Mouse (Mus musculus) limb, embryonic 15.5 days (tissue): Measurements from ENCODE around the gene Tpst1. TPM values are rescaled to one million over a fixed set of nuclear protein-coding genes. Genes with fewer than 3 reads are reported as not detected.

Experiments used
- ATAC-seq: fragments of 200-750 bp; cut with Nextera tagmentation; 2 replicates; pipeline ENCODE4 v1.8.0; 2017; ENCODE audit warnings: low read depth, moderate TSS enrichment; ENCODE audit not compliant: insufficient number of reproducible peaks, low FRiP score, low TSS enrichment
- H3K27ac ChIP-seq: fragments of 300-500 bp; sonication (generic); 2 replicates; pipeline ENCODE4 v1.5.1; 2015; ENCODE audit warnings: moderate library complexity, mild to moderate bottlenecking, inconsistent platforms
- H3K27me3 ChIP-seq: fragments of 300-500 bp; sonication (generic); 2 replicates; pipeline ENCODE4 v1.6.1; 2015; ENCODE audit warnings: inconsistent platforms
- H3K36me3 ChIP-seq: fragments of 300-500 bp; sonication (generic); 2 replicates; pipeline ENCODE4 v1.6.1; 2015; ENCODE audit warnings: inconsistent platforms
- H3K4me1 ChIP-seq: fragments of 300-500 bp; sonication (generic); 2 replicates; pipeline ENCODE4 v1.6.1; 2015; ENCODE audit warnings: inconsistent platforms
- H3K4me2 ChIP-seq: fragments of 300-500 bp; sonication (generic); 2 replicates; pipeline ENCODE4 v1.6.1; 2015; ENCODE audit warnings: mild to moderate bottlenecking, inconsistent platforms
- H3K4me3 ChIP-seq: fragments of 300-500 bp; sonication (generic); 2 replicates; pipeline ENCODE4 v1.5.1; 2015; ENCODE audit warnings: mild to moderate bottlenecking, inconsistent platforms
- H3K9ac ChIP-seq: fragments of 300-500 bp; sonication (generic); 2 replicates; pipeline ENCODE4 v1.6.1; 2015; ENCODE audit warnings: inconsistent platforms
- H3K9me3 ChIP-seq: fragments of 300-500 bp; sonication (generic); 2 replicates; pipeline ENCODE4 v1.6.1; 2016; ENCODE audit warnings: inconsistent platforms
- WGBS: fragments of 180-500 bp; shearing (Covaris S2); methylation state at CpG from one replicate; pipeline ENCODE4 v1.1.7; 2015; 5-methylcytosine and 5-hydroxymethylcytosine counted together
- polyA plus RNA-seq: library from polyadenylated mRNA; unstranded; fragments of >200 nt; fragmentation: Nextera tagmentation; extraction: Ambion mirVana; gene quantifications from 2 replicates; pipeline ENCODE4 v1.2.1, GENCODE M21; 2015

The Tpst1 gene
- polyA plus RNA-seq, 1 experiment from 2014 or later: 123 TPM

DNA sequence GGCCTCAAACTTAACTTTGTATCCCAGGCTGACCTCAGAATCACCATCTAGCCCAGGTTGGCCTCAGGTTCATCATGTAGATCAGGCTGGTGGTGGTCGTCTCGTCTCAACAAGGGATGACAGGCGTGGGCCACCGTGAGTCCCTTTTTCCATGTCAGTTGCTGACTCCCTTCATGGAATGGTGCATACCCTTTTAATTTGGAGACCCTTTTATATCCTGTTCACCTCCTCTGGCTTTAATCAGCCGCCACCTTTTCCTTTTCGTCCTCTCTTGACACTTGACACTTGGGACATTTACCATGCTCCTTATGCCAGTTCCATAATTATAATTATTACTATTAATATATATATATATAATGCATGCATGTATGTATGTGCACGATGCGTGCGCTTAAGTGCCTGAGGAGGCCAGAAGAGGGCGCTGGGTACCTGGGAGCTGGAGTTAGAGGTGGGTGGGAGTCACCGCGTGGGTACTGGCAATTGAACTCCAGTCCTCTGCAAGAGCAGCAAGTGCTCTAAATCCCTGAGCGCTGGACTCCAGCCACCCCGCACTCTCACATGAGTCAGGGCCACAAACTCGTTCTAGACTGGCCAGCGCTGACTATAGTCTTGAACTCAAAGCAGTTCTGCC lies 7.0 kb downstream of the Tpst1 start:
- Histone ChIP-seq H3K9ac (peak overlapping the region; percentile 71), H3K27me3 (no peaks in the 10 kb centered on the region), H3K27ac (no peak overlapping the region), H3K4me2 (peak overlapping the region; percentile 68), H3K9me3 (no peaks in the 10 kb centered on the region), H3K4me3 (peak overlapping the region; percentile 66), H3K4me1 (peaks cover 44% of the 10 kb centered on the region), H3K36me3 (peaks cover 7% of the 10 kb centered on the region; the same call in 1 of the 2 replicates)
- no peak for ATAC-seq
- WGBS: 66% methylated on average over 16 of the region's 16 CpGs

DNA sequence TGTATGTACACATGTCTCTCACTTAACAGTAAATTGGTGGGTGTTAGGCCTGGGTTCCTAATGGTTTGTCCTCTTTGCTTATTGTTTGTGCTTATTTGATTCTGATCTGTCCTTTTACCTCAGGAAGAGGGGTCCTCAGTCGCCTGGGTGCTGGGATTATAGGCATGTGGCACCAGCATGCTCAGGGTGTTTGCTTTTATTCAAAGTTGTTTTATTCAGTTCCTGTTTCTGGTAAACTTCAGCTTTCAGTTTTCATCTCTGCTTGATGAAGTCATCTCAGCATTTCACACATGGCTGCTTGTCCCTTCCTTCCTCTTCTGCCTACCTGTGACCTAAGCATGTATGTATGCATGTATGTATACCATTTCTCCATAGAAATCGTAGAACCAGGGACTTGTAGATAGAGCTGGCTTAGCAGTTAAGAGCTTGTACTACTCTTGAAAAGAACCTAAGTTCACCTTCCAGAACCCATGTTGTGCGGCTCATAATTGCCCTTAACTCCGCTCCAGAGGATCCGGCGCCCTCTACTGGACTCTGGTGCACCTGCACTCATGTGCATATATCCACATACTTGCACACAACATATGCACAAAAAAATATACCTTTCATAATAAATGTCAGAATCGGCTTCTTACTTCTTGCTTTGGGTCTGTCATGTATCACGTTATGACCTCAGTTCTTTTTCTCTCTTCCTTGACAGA lies 8.2 kb downstream of the Tpst1 start:
- Histone ChIP-seq H3K27me3 (no peaks in the 10 kb centered on the region), H3K4me2 (no peak overlapping the region), H3K4me3 (no peak overlapping the region), H3K4me1 (peaks cover 43% of the 10 kb centered on the region), H3K36me3 (peaks cover 7% of the 10 kb centered on the region; the same call in 1 of the 2 replicates), H3K9me3 (no peaks in the 10 kb centered on the region), H3K27ac (no peak overlapping the region), H3K9ac (no peak overlapping the region)
- no peak for ATAC-seq
- 97% methylated on average over 8 of the region's 8 CpGs for WGBS

DNA sequence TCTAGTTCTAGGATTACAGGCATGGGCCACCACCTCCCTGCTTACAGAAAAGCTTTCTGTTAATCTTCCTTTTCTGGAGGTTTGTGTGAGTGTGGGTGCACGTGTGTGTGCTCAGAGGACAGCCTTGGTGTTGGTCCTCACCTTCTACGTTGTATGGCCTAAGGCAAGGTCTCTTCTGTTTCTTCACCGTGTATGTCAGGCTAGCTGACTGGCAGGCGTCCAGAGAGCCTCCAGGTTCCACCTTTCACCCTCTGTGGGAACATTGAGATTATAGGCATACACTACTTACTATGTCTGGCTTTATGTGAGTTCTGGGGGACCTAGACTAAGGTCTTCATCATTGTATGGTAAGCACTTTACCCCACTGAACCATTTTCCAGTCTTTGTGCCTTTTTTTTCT lies 9.3 kb downstream of the Tpst1 start:
- Histone ChIP-seq H3K27me3 (no peaks in the 10 kb centered on the region), H3K36me3 (peaks cover 10% of the 10 kb centered on the region), H3K4me2 (no peak overlapping the region), H3K27ac (no peak overlapping the region), H3K9ac (no peak overlapping the region), H3K4me1 (peaks cover 37% of the 10 kb centered on the region), H3K4me3 (no peak overlapping the region), H3K9me3 (no peaks in the 10 kb centered on the region)
- WGBS: 76% methylated on average over 4 of the region's 4 CpGs
- ATAC-seq: no peak

DNA sequence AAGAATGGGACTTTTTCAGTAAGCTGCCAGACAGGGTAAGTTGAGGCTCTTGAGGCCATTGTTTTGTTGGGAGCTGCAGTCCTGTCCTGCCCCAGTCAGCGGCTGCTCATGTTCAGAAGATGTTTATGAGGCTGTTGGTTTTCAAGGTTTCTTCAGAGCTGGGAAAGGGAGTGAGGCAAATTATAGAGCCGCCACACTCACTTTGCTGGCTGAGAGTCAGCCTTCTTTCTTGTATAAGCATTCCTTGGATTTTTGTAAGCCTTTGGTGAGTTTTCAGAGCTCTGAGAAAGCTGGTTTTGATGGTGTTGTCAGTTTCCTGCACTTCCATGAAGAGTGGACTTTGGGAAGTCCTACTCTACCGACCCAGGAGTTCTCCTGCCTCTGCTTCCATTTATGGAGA lies 11.1 kb downstream of the Tpst1 start:
- WGBS: 59% methylated on average over 3 of the region's 3 CpGs
- no peak overlapping the region for H3K4me3 ChIP-seq

DNA sequence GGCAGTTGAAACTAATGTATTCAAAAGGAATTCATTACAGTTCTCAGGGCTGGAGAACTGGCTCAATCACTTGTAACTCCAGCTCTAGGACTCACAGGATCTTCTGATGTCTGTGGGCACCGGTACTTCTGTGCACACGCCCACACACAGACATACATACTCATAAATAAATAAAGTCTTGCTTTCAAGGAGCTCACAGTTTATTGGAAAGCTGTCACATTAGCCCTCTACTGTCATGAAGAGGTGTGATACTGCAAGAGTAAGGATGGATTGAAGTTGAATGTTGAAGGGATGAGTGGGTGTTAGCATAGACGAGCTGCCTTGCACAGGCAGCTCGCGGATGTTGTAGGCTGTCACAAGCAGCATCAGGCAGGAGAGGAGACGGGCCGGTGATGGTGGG lies 14.9 kb downstream of the Tpst1 start:
- Histone ChIP-seq H3K27ac (no peak overlapping the region), H3K4me2 (no peak overlapping the region), H3K4me1 (peaks cover 21% of the 10 kb centered on the region; the same call in 1 of the 2 replicates), H3K27me3 (no peaks in the 10 kb centered on the region), H3K4me3 (no peak overlapping the region), H3K36me3 (peaks cover 23% of the 10 kb centered on the region), H3K9me3 (no peaks in the 10 kb centered on the region), H3K9ac (no peak overlapping the region)
- no peak for ATAC-seq
- WGBS: 86% methylated on average over 7 of the region's 7 CpGs

More for the DNA sequence above, 11.1 kb downstream of the Tpst1 start:
- Histone ChIP-seq H3K4me2 (no peak overlapping the region), H3K27ac (peak overlapping the region; percentile 61), H3K9me3 (no peaks in the 10 kb centered on the region), H3K27me3 (no peaks in the 10 kb centered on the region), H3K9ac (no peak overlapping the region), H3K36me3 (peaks cover 13% of the 10 kb centered on the region), H3K4me1 (peaks cover 33% of the 10 kb centered on the region)
- no peak for ATAC-seq

DNA sequence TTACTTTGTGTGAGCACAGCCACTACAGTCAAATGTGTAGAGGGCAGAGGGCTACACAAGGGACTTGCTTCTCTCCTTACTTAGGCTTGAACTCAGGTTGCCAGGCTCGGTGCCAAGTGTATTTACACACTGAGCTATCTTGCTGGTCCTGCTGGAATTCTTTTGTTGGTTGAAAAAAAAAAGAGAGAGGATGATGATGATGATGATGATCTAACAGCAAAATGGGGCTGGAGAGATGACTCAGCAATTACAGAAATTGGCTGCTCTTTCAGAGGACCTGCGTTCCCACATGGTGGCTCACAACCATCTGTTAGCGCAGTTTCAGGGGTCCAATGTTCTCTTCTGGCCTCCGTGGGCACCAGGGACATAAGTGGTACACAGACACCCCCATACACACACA lies 15.5 kb downstream of the Tpst1 start:
- Histone ChIP-seq H3K4me3 (no peak overlapping the region), H3K36me3 (peaks cover 23% of the 10 kb centered on the region), H3K4me2 (no peak overlapping the region), H3K4me1 (peaks cover 16% of the 10 kb centered on the region; the same call in 1 of the 2 replicates), H3K9ac (no peak overlapping the region), H3K27ac (no peak overlapping the region), H3K27me3 (no peaks in the 10 kb centered on the region), H3K9me3 (no peaks in the 10 kb centered on the region)
- ATAC-seq: no peak
- 91% methylated on average over 4 of the region's 4 CpGs for whole genome bisulfite sequencing

DNA sequence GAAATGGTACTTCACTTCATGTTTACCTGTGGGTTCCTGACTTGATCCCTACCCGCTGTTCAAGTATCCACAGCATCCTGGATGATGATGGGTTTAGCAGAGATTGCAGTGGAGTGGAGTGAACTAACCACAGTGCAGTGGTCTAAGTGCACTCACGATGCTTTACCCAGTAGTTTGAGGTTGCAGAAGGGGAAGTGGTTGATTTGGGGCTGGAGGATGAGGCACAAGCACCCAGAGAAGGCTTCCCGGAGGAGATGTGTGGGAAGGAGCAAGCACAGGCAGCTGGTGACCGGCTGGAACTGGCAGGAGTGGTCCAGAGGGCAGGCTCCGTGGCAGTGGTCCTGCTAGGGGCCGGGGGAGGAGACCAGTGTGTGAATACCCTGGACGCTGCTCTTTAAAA lies 16.1 kb downstream of the Tpst1 start:
- no peak overlapping the region for H3K27ac ChIP-seq
- ATAC-seq: no peak
- H3K9ac ChIP-seq: no peak overlapping the region
- H3K4me2 ChIP-seq: no peak overlapping the region
- H3K27me3 ChIP-seq: no peaks in the 10 kb centered on the region
- H3K4me1 ChIP-seq: peaks cover 11% of the 10 kb centered on the region; the same call in 1 of the 2 replicates
- H3K36me3 ChIP-seq: peaks cover 23% of the 10 kb centered on the region
- WGBS: 62% methylated on average over 7 of the region's 7 CpGs
- no peak overlapping the region for H3K4me3 ChIP-seq
- H3K9me3 ChIP-seq: no peaks in the 10 kb centered on the region

DNA sequence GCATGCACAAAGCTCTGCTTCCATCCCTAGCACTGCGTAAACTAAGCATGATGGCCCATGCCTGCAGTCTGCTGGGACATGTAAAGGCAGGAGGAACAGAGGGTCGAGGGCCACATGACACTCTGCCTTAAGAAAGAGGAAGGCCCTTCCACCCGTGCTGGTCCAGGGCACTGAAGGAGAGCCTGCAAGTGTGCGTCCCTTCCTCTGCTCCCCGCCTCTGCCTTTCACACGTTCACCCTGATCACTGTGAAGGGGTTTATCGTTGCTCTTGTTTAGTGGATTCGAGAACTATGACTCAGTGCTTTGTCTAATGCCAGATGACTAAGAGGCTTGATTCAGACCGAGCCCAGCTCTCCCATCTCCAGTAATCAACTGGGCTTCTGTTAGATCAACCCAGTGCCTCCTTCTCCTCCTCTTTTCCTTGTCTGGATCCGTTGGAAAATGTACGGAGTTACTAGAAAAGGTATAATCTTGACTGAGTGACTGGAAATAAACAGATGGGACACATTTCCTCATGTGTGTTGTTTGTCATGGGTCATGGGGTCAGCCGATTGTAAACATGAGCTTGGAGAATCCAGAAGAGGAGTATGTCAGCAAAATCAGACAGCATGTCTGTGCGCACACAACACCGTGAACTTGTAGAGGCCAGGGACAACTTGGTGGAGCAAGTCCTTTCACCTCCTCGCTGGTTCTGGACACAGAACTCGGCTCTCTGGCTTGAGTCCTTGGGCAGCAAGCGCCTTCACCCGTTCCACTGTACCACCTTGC lies 16.7 kb downstream of the Tpst1 start:
- Histone ChIP-seq H3K9ac (no peak overlapping the region), H3K4me2 (no peak overlapping the region), H3K9me3 (no peaks in the 10 kb centered on the region), H3K36me3 (peaks cover 23% of the 10 kb centered on the region), H3K4me1 (0 out of 2 replicates have a peak, but pooled peaks cover 5% of the 10 kb centered on the region), H3K4me3 (no peak overlapping the region), H3K27me3 (no peaks in the 10 kb centered on the region), H3K27ac (no peak overlapping the region)
- ATAC-seq: no peak
- 85% methylated on average over 18 of the region's 18 CpGs for WGBS

DNA sequence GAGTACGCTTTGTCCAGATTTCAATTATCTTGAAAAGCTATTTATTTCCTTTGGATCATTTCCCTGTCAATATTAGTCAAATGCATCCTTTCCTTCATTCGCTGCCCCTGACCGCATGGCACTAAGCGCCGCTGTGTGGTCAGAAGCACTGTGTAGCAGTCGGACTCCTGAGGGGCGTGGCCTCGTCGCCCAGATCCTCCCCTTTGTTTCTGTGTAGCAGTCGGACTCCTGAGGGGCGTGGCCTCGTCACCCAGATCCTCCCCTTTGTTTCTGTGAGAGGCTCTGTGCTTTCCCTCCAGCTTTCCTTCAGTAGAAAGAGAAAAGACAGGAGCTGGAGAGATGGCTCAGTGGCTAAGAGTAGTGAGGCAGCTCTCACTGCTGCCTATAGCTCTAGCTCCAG lies 23.6 kb downstream of the Tpst1 start:
- no peak overlapping the region for H3K27ac ChIP-seq
- no peaks in the 10 kb centered on the region for H3K9me3 ChIP-seq
- WGBS: 69% methylated on average over 12 of the region's 12 CpGs
- no peak overlapping the region for H3K9ac ChIP-seq
- H3K4me3 ChIP-seq: no peak overlapping the region
- peaks cover 5% of the 10 kb centered on the region; the same call in 1 of the 2 replicates for H3K4me1 ChIP-seq
- no peak for ATAC-seq
- no peaks in the 10 kb centered on the region for H3K27me3 ChIP-seq
- H3K4me2 ChIP-seq: no peak overlapping the region
- peaks cover 9% of the 10 kb centered on the region for H3K36me3 ChIP-seq

DNA sequence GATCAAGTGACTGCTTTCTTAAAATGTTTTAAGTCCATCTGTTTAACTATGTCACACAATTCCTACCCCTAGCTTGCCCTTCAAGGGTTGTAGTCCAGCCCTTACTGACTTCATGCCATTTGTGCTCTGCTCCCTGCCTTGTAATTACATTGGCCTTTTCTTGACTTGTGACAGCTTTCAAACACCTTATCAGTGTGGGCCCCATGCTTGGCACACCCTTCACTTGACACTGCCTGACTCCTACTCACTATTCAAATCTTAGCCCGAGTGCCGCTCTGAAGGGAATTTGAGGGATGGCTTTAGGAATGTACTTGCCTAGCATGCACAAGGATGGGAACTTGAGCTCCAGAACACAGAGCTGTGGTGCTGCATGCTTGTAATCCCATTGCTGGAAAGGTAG lies 24.7 kb downstream of the Tpst1 start:
- Histone ChIP-seq H3K9ac (no peak overlapping the region), H3K9me3 (no peaks in the 10 kb centered on the region), H3K27me3 (no peaks in the 10 kb centered on the region), H3K4me2 (no peak overlapping the region), H3K27ac (no peak overlapping the region), H3K4me1 (peaks cover 5% of the 10 kb centered on the region; the same call in 1 of the 2 replicates), H3K36me3 (peaks cover 14% of the 10 kb centered on the region), H3K4me3 (no peak overlapping the region)
- 72% methylated on average over 2 of the region's 2 CpGs for WGBS
- ATAC-seq: no peak

DNA sequence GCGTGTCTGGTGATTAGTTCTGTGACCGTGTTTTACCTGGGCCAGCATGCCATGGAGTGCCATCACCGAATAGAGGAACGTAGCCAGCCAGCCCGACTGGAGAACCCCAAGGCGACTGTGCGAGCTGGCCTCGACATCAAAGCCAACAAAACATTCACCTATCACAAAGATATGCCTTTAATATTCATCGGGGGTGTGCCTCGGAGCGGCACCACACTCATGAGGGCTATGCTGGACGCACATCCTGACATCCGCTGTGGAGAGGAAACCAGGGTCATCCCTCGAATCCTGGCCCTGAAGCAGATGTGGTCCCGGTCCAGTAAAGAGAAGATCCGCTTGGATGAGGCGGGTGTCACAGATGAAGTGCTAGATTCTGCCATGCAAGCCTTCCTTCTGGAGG lies 28.6 kb downstream of the Tpst1 start:
- H3K9me3 ChIP-seq: no peaks in the 10 kb centered on the region
- no peak overlapping the region for H3K27ac ChIP-seq
- no peak overlapping the region for H3K4me3 ChIP-seq
- ATAC-seq: no peak
- H3K4me1 ChIP-seq: peaks cover 5% of the 10 kb centered on the region; the same call in 1 of the 2 replicates
- no peaks in the 10 kb centered on the region for H3K27me3 ChIP-seq
- peaks cover 24% of the 10 kb centered on the region for H3K36me3 ChIP-seq
- H3K4me2 ChIP-seq: no peak overlapping the region
- H3K9ac ChIP-seq: no peak overlapping the region
- WGBS: 94% methylated on average over 17 of the region's 17 CpGs

DNA sequence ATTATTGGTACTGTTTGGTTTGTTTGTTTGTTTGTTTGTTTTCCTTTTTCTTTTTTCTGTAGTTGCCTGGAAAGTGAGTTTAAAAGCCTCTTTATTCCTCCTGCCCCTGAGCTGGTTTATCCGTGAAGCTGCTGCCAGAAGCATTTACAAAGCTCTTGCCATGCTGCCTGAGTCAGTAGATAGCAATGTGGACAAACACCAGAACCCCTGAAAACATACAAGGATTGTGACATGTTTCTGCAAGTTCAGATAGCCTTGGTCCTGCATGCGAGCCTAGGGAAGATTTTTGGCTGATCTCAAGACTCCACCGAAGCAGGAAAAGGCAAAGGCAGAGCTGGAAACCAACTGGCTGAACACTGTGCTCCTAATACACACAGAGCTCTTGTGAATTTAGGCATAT lies 36.2 kb downstream of the Tpst1 start:
- no peak overlapping the region for H3K27ac ChIP-seq
- no peak overlapping the region for H3K4me2 ChIP-seq
- H3K4me1 ChIP-seq: peaks cover 6% of the 10 kb centered on the region; the same call in 1 of the 2 replicates
- WGBS: 74% methylated on average over 3 of the region's 3 CpGs
- no peaks in the 10 kb centered on the region for H3K27me3 ChIP-seq
- no peak overlapping the region for H3K4me3 ChIP-seq
- H3K9ac ChIP-seq: no peak overlapping the region
- ATAC-seq: no peak
- no peaks in the 10 kb centered on the region for H3K9me3 ChIP-seq
- H3K36me3 ChIP-seq: peaks cover 28% of the 10 kb centered on the region
